Mouse (Mus musculus) testis, adult 2 months (tissue): ENCODE measurements at regions not wholly inside any gene's neighbourhood (a gene's known extent, or its start where the extent isn't known, plus 50 kb on each side); places are given as distances from the start of the nearest gene placed in this dataset.

Experiments
- CTCF ChIP-seq: fragments of 200-500 bp; IDR thresholded peaks from 2 replicates; pipeline ENCODE4 v1.5.1; 2012; ENCODE audit warnings: low read depth, mild to moderate bottlenecking, inconsistent platforms, low read length, moderate library complexity; ENCODE audit not compliant: control insufficient read depth, insufficient read depth, insufficient replicate concordance
- POLR2A ChIP-seq: fragments of 200-500 bp; IDR thresholded peaks from 2 replicates; pipeline ENCODE4 v1.6.1; 2012; ENCODE audit warnings: low read depth, mild to moderate bottlenecking, inconsistent platforms, low read length, moderate library complexity; ENCODE audit not compliant: control insufficient read depth

- TF ChIP-seq CTCF = no peak
- no peak for TF ChIP-seq POLR2A
Observed at GRCm38 (mm10) chr13:110866713-110867112, 388.1 kb upstream of the Actbl2 start.
